Comparison of ENCODE assay signal across 13 mouse cellular contexts in genomic region chr11:97590227-97590960, GRCm38 (mm10). TPM values are rescaled to one million over a fixed set of nuclear protein-coding genes. Genes with fewer than 3 reads are reported as not detected.
A peak's percentile ranks its signal among the peaks of the same experiment; 100 is the strongest.
DNase-seq lines count a peak whose midpoint lies in the region; ATAC-seq lines count a peak whose summit lies in the region.
"Had no signal": no experiment of that assay in that cellular context is flagged by ENCODE, and none has a peak within 500 bp of the region (broad histone marks: within the 10 kb centered on the region; RNA-seq: fewer than 3 reads in every experiment).

No protein-coding gene starts in this region.

- DNase-seq in forebrain, embryonic 11.5 days (ENCODE audit: low spot score): no peak
- DNase-seq in midbrain, embryonic 11.5 days (ENCODE audit: low spot score, missing footprints): no peak
- DNase-seq in cerebellum, postnatal 36 days: peak; percentile 41 to 49
- DNase-seq in right cerebral cortex, postnatal 14 days: peak; percentile 62
- no peak for DNase-seq in kidney, adult 18-20 months
- DNase-seq in urinary bladder, adult 2 months (ENCODE audit: low spot score): no peak
- DNase-seq: adrenal gland, postnatal 14 days; thymus, postnatal 36 days had no signal

- H3K9me3 ChIP-seq in forebrain, embryonic 11.5 days (ENCODE audit: control insufficient read depth, low read length): no peaks in the 10 kb centered on the region
- no peaks in the 10 kb centered on the region for H3K9me3 ChIP-seq in forebrain, embryonic 13.5 days (replicated peaks)
- no peaks in the 10 kb centered on the region for H3K9me3 ChIP-seq in midbrain, embryonic 13.5 days
- no peaks in the 10 kb centered on the region for H3K9me3 ChIP-seq in midbrain, embryonic 11.5 days (ENCODE audit: control insufficient read depth, low read length)
- H3K9me3 ChIP-seq: lung, embryonic 15.5 days; midbrain, embryonic 10.5 days had no signal

- H3K4me2 ChIP-seq in forebrain, embryonic 11.5 days (ENCODE audit: low read depth, low read length, severe bottlenecking): no peak overlapping the region
- H3K4me2 ChIP-seq in forebrain, embryonic 13.5 days: no peak overlapping the region; the same call in 1 of the 2 replicates
- 0 out of 2 replicates have a peak overlapping the region, but pooled peaks have one; percentile 3 for H3K4me2 ChIP-seq in midbrain, embryonic 13.5 days (replicated peaks)
- no peak overlapping the region for H3K4me2 ChIP-seq in midbrain, embryonic 11.5 days
- H3K4me2 ChIP-seq: lung, embryonic 15.5 days had no signal

- no peaks in the 10 kb centered on the region for H3K36me3 ChIP-seq in forebrain, embryonic 11.5 days (ENCODE audit: control insufficient read depth, insufficient read depth, low read length)
- H3K36me3 ChIP-seq in forebrain, embryonic 13.5 days (ENCODE audit: poor library complexity, severe bottlenecking): no peaks in the 10 kb centered on the region
- H3K36me3 ChIP-seq in midbrain, embryonic 13.5 days: no peaks in the 10 kb centered on the region
- H3K36me3 ChIP-seq in midbrain, embryonic 11.5 days (ENCODE audit: control insufficient read depth, insufficient read depth, low read length): no peaks in the 10 kb centered on the region
- H3K36me3 ChIP-seq: lung, embryonic 15.5 days; midbrain, embryonic 10.5 days had no signal

- peaks cover 12% of the 10 kb centered on the region; the same call in 1 of the 2 replicates for H3K4me1 ChIP-seq in forebrain, embryonic 11.5 days (replicated peaks; ENCODE audit: control insufficient read depth, insufficient read depth, low read length)
- peaks cover 13% of the 10 kb centered on the region for H3K4me1 ChIP-seq in forebrain, embryonic 13.5 days
- peaks cover 17% of the 10 kb centered on the region for H3K4me1 ChIP-seq in midbrain, embryonic 13.5 days (replicated peaks)
- H3K4me1 ChIP-seq in midbrain, embryonic 11.5 days (ENCODE audit: control insufficient read depth, insufficient read depth, low read length): peaks cover 11% of the 10 kb centered on the region

- H3K4me3 ChIP-seq in forebrain, embryonic 11.5 days (ENCODE audit: low read depth, low read length): no peak overlapping the region
- no peak overlapping the region for H3K4me3 ChIP-seq in forebrain, embryonic 13.5 days
- H3K4me3 ChIP-seq in midbrain, embryonic 13.5 days (replicated peaks): no peak overlapping the region
- no peak overlapping the region for H3K4me3 ChIP-seq in midbrain, embryonic 11.5 days (ENCODE audit: low read depth, low read length)
- H3K4me3 ChIP-seq: lung, embryonic 15.5 days; midbrain, embryonic 10.5 days had no signal

- no peak for ATAC-seq in forebrain, embryonic 11.5 days (replicated peaks; ENCODE audit: low FRiP score)
- no peak for ATAC-seq in forebrain, embryonic 13.5 days
- ATAC-seq in midbrain, embryonic 13.5 days: 0 out of 2 replicates have a peak, but pooled peaks have one; percentile 30
- ATAC-seq in midbrain, embryonic 11.5 days (ENCODE audit: low FRiP score): no peak

- peak overlapping the region; percentile 23 for H3K9ac ChIP-seq in forebrain, embryonic 11.5 days (ENCODE audit: low read length)
- H3K9ac ChIP-seq in forebrain, embryonic 13.5 days: no peak overlapping the region
- no peak overlapping the region; the same call in 1 of the 2 replicates for H3K9ac ChIP-seq in midbrain, embryonic 13.5 days (replicated peaks)
- H3K9ac ChIP-seq in midbrain, embryonic 11.5 days (ENCODE audit: low read length): no peak overlapping the region
- H3K9ac ChIP-seq: lung, embryonic 15.5 days had no signal

- H3K27ac ChIP-seq in forebrain, embryonic 11.5 days (ENCODE audit: low read depth, low read length): no peak overlapping the region
- no peak overlapping the region for H3K27ac ChIP-seq in forebrain, embryonic 13.5 days
- H3K27ac ChIP-seq in midbrain, embryonic 13.5 days: no peak overlapping the region
- H3K27ac ChIP-seq in midbrain, embryonic 11.5 days (ENCODE audit: low read depth, low read length): no peak overlapping the region
- H3K27ac ChIP-seq: kidney, postnatal 0 days; lung, embryonic 15.5 days; midbrain, embryonic 10.5 days had no signal

- WGBS in forebrain, embryonic 11.5 days: 32% methylated on average over 24 of the region's 24 CpGs
- WGBS in forebrain, embryonic 13.5 days: 34% methylated on average over 24 of the region's 24 CpGs
- 30% methylated on average over 24 of the region's 24 CpGs for WGBS in midbrain, embryonic 13.5 days
- 39% methylated on average over 24 of the region's 24 CpGs for WGBS in midbrain, embryonic 11.5 days

- no peaks in the 10 kb centered on the region for H3K27me3 ChIP-seq in forebrain, embryonic 11.5 days (ENCODE audit: control insufficient read depth, insufficient read depth, low read length)
- H3K27me3 ChIP-seq in forebrain, embryonic 13.5 days: peaks cover 7% of the 10 kb centered on the region; the same call in 1 of the 2 replicates
- 0 out of 2 replicates have a peak, but pooled peaks cover 7% of the 10 kb centered on the region for H3K27me3 ChIP-seq in midbrain, embryonic 13.5 days
- H3K27me3 ChIP-seq in midbrain, embryonic 11.5 days (ENCODE audit: control insufficient read depth, insufficient read depth, low read length): peaks cover 2% of the 10 kb centered on the region; the same call in 1 of the 2 replicates

RNA-seq across cellular contexts. Expression of gene Srcin1, which starts 14.4 kb away (rescaled TPM):
- 3.2 and 3.7 TPM in 2 replicates for polyA plus RNA-seq in forebrain, embryonic 11.5 days (2014; fragmentation: Nextera tagmentation; extraction: Ambion mirVana)
- 5.6 and 6.4 TPM in 2 replicates for polyA plus RNA-seq in forebrain, embryonic 13.5 days (2015; fragmentation: Nextera tagmentation; extraction: Ambion mirVana)
- 7.0 and 8.5 TPM in 2 replicates for polyA plus RNA-seq in midbrain, embryonic 13.5 days (2015; fragmentation: Nextera tagmentation; extraction: Ambion mirVana)
- polyA plus RNA-seq in midbrain, embryonic 11.5 days (2014; fragmentation: Nextera tagmentation; extraction: Ambion mirVana): 1.7 and 2.2 TPM in 2 replicates
- polyA plus RNA-seq in urinary bladder, adult 2 months (2012; rRNA removed): 1.4 and 1.6 TPM in 2 replicates

RNA-seq across cellular contexts. Expression of gene Epop, which starts 39.1 kb away (rescaled TPM):
- 13.8 and 15.8 TPM in 2 replicates for polyA plus RNA-seq in forebrain, embryonic 11.5 days (2014; fragmentation: Nextera tagmentation; extraction: Ambion mirVana)
- 3.5 and 3.9 TPM in 2 replicates for polyA plus RNA-seq in forebrain, embryonic 13.5 days (2015; fragmentation: Nextera tagmentation; extraction: Ambion mirVana)
- polyA plus RNA-seq in midbrain, embryonic 13.5 days (2015; fragmentation: Nextera tagmentation; extraction: Ambion mirVana): 3.0 and 4.2 TPM in 2 replicates
- polyA plus RNA-seq in midbrain, embryonic 11.5 days (2014; fragmentation: Nextera tagmentation; extraction: Ambion mirVana): 7.0 and 12.0 TPM in 2 replicates
- polyA plus RNA-seq in urinary bladder, adult 2 months (2012; rRNA removed): 0.77 and 0.80 TPM in 2 replicates

Comparison
In these comparisons a context has a peak if more than half of its experiments do, and no peak if none do; other contexts are left out.
1. DNase-seq: peak in cerebellum, postnatal 36 days (2 of 2) and right cerebral cortex, postnatal 14 days (single experiment); none in forebrain, embryonic 11.5 days (single experiment), midbrain, embryonic 11.5 days (single experiment), kidney, adult 18-20 months (single experiment) and urinary bladder, adult 2 months (single experiment).